Mouse (Mus musculus) liver, embryonic 16.5 days (tissue): ENCODE data around the gene Epop. TPM values are rescaled to one million over a fixed set of nuclear protein-coding genes. Genes with fewer than 3 reads are reported as not detected.

Source experiments
- ATAC-seq: fragments of 200-750 bp; cut with Nextera tagmentation; 2 replicates; pipeline ENCODE4 v1.8.0; 2017; ENCODE audit warnings: low read depth, mild to moderate bottlenecking, moderate number of reproducible peaks, moderate library complexity
- H3K27ac ChIP-seq: fragments of 300-500 bp; sonication (generic); 2 replicates; pipeline ENCODE4 v1.5.1; 2014; ENCODE audit warnings: mild to moderate bottlenecking, low read length
- H3K27me3 ChIP-seq: fragments of 300-500 bp; sonication (generic); 2 replicates; pipeline ENCODE4 v1.6.1; 2014; ENCODE audit warnings: low read depth, low read length, mixed read lengths; ENCODE audit not compliant: control insufficient read depth, insufficient read depth
- H3K36me3 ChIP-seq: fragments of 300-500 bp; sonication (generic); 2 replicates; pipeline ENCODE4 v1.6.1; 2014; ENCODE audit warnings: mild to moderate bottlenecking; ENCODE audit not compliant: control insufficient read depth, insufficient read depth
- H3K4me1 ChIP-seq: fragments of 300-500 bp; sonication (generic); 2 replicates; pipeline ENCODE4 v1.6.1; 2014; ENCODE audit warnings: low read depth, low read length, mixed read lengths; ENCODE audit not compliant: control insufficient read depth
- H3K4me2 ChIP-seq: fragments of 300-500 bp; sonication (generic); 2 replicates; pipeline ENCODE4 v1.6.1; 2014; ENCODE audit warnings: low read depth, low read length, mixed read lengths
- H3K4me3 ChIP-seq: fragments of 300-500 bp; sonication (generic); 2 replicates; pipeline ENCODE4 v1.5.1; 2014; ENCODE audit warnings: low read depth, mild to moderate bottlenecking, low read length
- H3K9ac ChIP-seq: fragments of 300-500 bp; sonication (generic); 2 replicates; pipeline ENCODE4 v1.6.1; 2014; ENCODE audit warnings: low read depth, low read length
- H3K9me3 ChIP-seq: fragments of 300-500 bp; sonication (generic); replicated peaks from 2 replicates; pipeline ENCODE4 v1.6.1; 2016; ENCODE audit warnings: low read length; ENCODE audit not compliant: control insufficient read depth
- WGBS: fragments of 180-500 bp; shearing (Covaris S2); extraction: QIAGEN DNeasy Blood & Tissue Kit; methylation state at CpG from one replicate; pipeline ENCODE4 v1.1.7; 2014; ENCODE audit not compliant: insufficient replicate concordance; 5-methylcytosine and 5-hydroxymethylcytosine counted together
- polyA plus RNA-seq: library from polyadenylated mRNA; unstranded; fragments of >200 nt; fragmentation: Nextera tagmentation; extraction: Ambion mirVana; gene quantifications from 2 replicates; pipeline ENCODE4 v1.2.1, GENCODE M21; 2015

Epop gene
- polyA plus RNA-seq, 1 experiment from 2014 or later: 0.24 TPM

DNA sequence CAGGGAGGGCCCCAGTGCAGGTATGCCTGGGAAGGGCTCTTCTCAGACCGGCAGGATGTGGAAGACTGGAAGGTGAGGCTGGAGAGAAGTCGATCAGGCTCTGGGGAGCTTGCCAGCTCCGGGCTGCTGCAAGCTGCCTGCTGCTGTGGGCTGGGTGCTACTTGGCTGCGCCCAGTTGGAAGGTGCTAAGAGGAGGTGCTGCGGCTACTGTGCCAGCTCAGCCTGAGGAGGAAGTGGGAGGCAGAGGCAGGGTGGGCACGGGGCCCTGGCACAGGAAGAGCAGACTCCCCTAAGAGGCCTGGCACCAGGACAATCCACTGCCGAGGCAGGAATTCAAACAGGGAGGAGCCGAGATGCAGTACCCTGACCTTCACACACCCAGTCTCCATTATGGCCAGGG lies 18.4 kb downstream of the Epop start:
- 52% methylated on average over 8 of the region's 8 CpGs for WGBS
- H3K36me3 ChIP-seq: no peaks in the 10 kb centered on the region
- ATAC-seq: no peak
- H3K4me3 ChIP-seq: no peak overlapping the region
- H3K4me1 ChIP-seq: no peaks in the 10 kb centered on the region
- no peak overlapping the region for H3K27ac ChIP-seq
- no peak overlapping the region for H3K9ac ChIP-seq
- H3K4me2 ChIP-seq: no peak overlapping the region
- no peaks in the 10 kb centered on the region; the same call in 1 of the 2 replicates for H3K27me3 ChIP-seq
- H3K9me3 ChIP-seq: no peaks in the 10 kb centered on the region

DNA sequence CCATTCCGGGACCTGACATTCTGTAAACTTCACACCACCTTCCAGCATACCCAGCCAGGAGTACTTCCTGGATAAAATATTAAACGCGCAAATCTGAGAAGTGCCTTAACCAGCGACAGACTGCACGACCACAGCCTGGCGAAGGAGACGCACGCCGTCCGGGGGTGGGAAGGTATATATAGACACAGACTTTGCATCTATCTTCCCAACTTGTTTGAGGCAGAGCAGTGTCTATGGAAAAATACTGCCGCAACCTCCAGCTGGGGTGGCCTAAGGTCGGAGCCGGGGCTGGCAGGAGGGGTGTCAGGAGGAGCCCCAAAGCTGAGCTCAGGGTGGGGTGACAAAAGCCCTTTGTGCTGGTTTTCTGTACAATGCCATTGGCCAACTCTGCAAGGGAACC lies 19.8 kb downstream of the Epop start:
- Histone ChIP-seq H3K36me3 (no peaks in the 10 kb centered on the region), H3K4me3 (no peak overlapping the region), H3K4me1 (no peaks in the 10 kb centered on the region), H3K27ac (no peak overlapping the region), H3K9me3 (no peaks in the 10 kb centered on the region), H3K9ac (no peak overlapping the region), H3K4me2 (no peak overlapping the region), H3K27me3 (no peaks in the 10 kb centered on the region; the same call in 1 of the 2 replicates)
- no peak for ATAC-seq
- WGBS: 75% methylated on average over 13 of the region's 13 CpGs

DNA sequence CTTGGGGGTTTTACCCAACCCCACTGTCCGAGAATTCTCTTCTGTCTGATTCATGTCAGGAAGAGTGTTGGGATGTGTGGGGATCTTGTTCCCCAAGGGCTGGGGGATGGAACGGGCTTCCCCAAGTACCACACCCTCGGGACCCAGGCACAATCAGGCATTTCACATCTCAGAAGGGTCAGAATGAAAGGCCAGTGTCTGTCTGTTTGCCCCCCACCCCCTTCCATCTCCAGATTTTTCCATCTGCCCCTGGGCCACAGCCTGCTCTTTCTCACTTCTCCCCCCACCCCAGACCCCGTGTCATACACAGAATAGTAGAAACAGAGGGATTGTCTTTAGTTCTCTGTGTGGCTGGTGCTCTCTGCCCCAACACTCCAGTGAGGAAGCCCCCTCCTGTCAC lies 20.6 kb downstream of the Epop start:
- Histone ChIP-seq H3K27ac (no peak overlapping the region), H3K27me3 (no peaks in the 10 kb centered on the region; the same call in 1 of the 2 replicates), H3K36me3 (no peaks in the 10 kb centered on the region), H3K9ac (no peak overlapping the region), H3K4me3 (no peak overlapping the region), H3K4me2 (no peak overlapping the region), H3K4me1 (no peaks in the 10 kb centered on the region), H3K9me3 (no peaks in the 10 kb centered on the region)
- 47% methylated on average over 4 of the region's 4 CpGs for WGBS
- ATAC-seq: no peak

DNA sequence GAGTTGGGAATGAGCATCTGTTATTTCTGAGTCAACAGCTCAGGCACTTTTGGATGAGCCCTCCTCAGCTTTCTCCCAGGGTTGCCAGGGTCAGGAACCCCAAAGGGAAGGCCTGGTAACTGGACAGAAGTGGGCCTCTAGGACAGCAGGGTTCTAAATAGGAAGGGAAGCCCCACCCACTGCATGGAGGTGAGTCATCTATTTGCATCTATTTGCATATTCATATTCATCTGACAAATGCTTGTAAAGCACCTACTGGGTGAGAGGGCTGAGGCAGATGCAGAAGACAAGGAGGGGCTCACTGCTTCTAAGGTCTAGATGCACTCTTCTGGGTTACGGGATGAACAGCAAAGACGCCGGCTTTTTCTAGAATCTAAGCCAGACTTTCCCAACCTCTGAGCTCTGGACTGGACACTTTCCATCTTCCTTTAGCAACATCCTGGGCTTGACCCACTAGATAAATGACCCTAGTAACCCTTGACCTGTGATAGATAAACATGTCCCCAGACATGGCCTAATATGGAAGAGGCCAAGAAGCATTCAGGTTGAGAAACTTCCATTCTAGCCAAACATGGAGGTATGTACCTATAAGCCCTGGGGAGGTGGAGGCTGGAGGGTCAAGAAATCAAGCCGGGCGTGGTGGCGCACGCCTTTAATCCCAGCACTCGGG lies 22.3 kb downstream of the Epop start:
- Histone ChIP-seq H3K4me1 (no peaks in the 10 kb centered on the region), H3K27ac (no peak overlapping the region), H3K4me2 (no peak overlapping the region), H3K4me3 (no peak overlapping the region), H3K9ac (no peak overlapping the region), H3K36me3 (no peaks in the 10 kb centered on the region), H3K9me3 (no peaks in the 10 kb centered on the region), H3K27me3 (no peaks in the 10 kb centered on the region; the same call in 1 of the 2 replicates)
- 77% methylated on average over 8 of the region's 8 CpGs for WGBS
- no peak for ATAC-seq

DNA sequence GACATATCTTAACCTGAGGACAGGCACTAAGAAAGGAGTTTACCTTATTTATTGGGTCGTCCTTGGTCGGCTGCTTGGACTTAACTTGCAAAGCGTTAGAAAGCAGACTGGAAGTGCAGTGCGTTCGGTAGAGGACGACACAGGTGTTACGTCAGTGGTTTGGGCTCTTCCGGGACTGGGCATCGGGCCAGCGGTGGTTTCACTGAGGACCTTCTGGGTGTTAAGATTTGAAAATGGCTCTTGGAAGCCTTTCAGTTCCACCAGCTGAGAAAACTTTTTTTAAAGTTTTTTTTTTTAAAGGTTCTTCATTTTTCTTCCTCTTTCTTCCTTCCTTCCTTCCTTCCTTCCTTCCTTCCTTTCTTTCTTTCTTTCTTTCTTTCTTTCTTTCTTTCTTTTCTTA lies 25.6 kb downstream of the Epop start:
- H3K9ac ChIP-seq: no peak overlapping the region
- no peak overlapping the region for H3K27ac ChIP-seq
- H3K27me3 ChIP-seq: no peaks in the 10 kb centered on the region; the same call in 1 of the 2 replicates
- H3K4me2 ChIP-seq: no peak overlapping the region
- no peaks in the 10 kb centered on the region for H3K4me1 ChIP-seq
- WGBS: 49% methylated on average over 10 of the region's 10 CpGs
- no peak overlapping the region for H3K4me3 ChIP-seq
- ATAC-seq: no peak
- no peaks in the 10 kb centered on the region for H3K36me3 ChIP-seq
- H3K9me3 ChIP-seq: no peaks in the 10 kb centered on the region

DNA sequence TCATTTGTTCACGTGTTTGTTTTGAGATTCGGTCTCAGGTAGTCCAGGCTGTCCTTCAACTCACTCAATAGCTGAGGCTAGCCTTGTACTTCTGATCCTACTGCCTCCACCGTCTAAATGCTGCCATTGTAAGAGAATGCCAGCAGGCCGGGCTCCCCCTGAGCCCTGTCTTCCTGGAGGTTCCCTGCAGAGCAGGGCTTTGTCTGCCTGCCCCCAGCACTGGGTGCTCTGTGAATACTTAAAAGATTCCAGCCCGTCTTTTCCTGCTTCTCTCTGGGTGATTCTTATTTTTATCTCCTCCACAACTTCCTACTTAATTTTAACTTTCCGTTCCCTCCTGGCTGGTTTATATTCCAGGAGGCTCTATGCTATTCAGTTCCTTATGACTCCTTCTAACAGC lies 27.3 kb downstream of the Epop start:
- Histone ChIP-seq H3K9ac (no peak overlapping the region), H3K27ac (no peak overlapping the region), H3K9me3 (no peaks in the 10 kb centered on the region), H3K27me3 (no peaks in the 10 kb centered on the region; the same call in 1 of the 2 replicates), H3K4me2 (no peak overlapping the region), H3K4me1 (no peaks in the 10 kb centered on the region), H3K36me3 (no peaks in the 10 kb centered on the region), H3K4me3 (no peak overlapping the region)
- 28% methylated on average over 6 of the region's 6 CpGs for WGBS
- ATAC-seq: no peak

DNA sequence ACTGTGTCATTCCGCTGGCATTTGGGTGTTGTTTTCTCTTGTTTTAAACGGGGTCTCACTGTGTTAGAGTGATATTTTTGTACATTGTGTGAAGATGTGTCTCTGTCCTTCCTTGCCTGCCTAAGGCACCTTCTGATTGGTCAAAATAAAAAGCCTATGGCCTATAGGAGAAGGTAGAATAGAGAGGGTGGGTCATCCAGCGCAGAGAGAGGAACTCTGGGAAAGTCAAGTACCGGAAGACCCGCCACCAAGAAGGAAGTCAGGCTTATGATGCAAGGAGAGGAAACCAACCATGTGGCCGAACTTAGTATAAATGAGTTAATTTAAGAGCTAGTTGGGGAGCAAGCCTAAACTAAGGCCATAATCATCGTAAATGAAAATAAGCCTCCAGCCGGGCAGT lies 30.4 kb downstream of the Epop start:
- Histone ChIP-seq H3K4me1 (no peaks in the 10 kb centered on the region), H3K9ac (no peak overlapping the region), H3K36me3 (no peaks in the 10 kb centered on the region), H3K4me3 (no peak overlapping the region), H3K4me2 (no peak overlapping the region), H3K27me3 (no peaks in the 10 kb centered on the region), H3K27ac (no peak overlapping the region), H3K9me3 (no peaks in the 10 kb centered on the region)
- ATAC-seq: no peak
- 65% methylated on average over 8 of the region's 8 CpGs for WGBS

DNA sequence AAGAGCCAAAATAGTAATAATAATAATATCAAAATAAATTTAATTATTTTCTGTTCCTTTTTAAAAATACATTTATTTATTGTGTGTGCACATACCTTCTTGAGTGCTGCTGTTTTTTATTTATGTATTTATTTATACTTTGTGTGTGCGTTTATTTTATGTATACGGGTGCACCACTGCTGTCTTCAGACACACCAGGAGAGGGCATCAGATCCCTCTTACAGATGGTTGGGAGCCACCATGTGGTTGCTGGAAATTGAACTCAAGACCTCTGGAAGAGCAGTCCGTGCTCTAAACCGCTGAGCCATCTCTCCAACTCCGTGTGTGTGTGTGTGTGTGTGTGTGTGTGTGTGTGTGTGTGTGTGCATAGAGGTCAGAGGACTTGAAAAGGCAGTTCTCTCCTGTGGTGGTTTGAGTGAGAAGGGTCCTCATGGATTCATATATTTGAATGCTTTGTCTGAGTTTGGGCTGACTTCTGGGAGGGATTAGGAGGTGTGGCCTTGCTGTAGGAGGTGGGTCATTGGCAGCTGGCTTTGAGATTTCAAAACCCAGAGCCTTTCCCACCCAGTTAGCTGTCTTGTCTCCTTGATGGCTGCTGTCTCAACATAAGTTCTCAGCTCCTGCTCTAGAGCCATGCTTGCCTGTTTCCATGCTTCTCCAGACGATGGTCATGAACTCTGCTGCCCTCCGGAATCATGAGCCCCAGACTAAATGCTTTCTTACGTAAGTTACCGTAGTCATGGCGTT lies 31.4 kb downstream of the Epop start:
- Histone ChIP-seq H3K9me3 (no peaks in the 10 kb centered on the region), H3K27ac (no peak overlapping the region), H3K4me3 (0 out of 2 replicates have a peak overlapping the region, but pooled peaks have one; percentile 5), H3K27me3 (no peaks in the 10 kb centered on the region), H3K4me2 (no peak overlapping the region), H3K9ac (no peak overlapping the region), H3K4me1 (no peaks in the 10 kb centered on the region), H3K36me3 (no peaks in the 10 kb centered on the region)
- no peak for ATAC-seq
- 66% methylated on average over 10 of the region's 10 CpGs for WGBS

DNA sequence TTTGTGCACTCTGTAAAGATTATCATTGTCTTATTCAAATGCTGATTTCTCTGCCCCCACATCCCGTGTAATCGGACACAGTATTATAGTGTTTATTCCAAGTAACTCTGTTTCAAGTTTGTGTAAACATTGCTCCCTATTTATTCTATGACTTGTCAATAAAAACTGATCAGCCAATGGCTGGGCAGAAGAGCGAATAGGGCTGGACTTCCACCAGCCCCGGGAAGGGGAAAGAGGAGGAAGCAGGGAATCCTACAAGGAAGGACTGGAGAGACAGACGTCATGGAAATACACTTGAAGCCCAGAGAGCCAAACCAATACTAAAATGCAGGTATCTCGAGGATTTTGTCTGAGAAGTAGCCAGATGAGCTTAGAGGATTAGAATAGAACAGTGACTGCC lies 35.4 kb downstream of the Epop start:
- H3K27ac ChIP-seq: no peak overlapping the region
- no peaks in the 10 kb centered on the region for H3K4me1 ChIP-seq
- no peak overlapping the region for H3K9ac ChIP-seq
- no peaks in the 10 kb centered on the region for H3K36me3 ChIP-seq
- 33% methylated on average over 6 of the region's 6 CpGs for WGBS
- no peak overlapping the region for H3K4me2 ChIP-seq
- ATAC-seq: no peak
- H3K27me3 ChIP-seq: no peaks in the 10 kb centered on the region
- H3K4me3 ChIP-seq: no peak overlapping the region
- no peaks in the 10 kb centered on the region for H3K9me3 ChIP-seq
